Mouse (Mus musculus) left cerebral cortex, postnatal 10 days (tissue): Measurements from ENCODE around the gene Map3k20. TPM values are rescaled to one million over a fixed set of nuclear protein-coding genes. Genes with fewer than 3 reads are reported as not detected.

Experiments
- DNase-seq, 2 experiments: peaks; one replicate each; pipeline ENCODE4 v3.0.0; 2021 to 2022; ENCODE audit warnings: low spot score in 2 of 2, mixed read lengths in 1 of 2; ENCODE audit errors: extremely low spot score in 1 of 2
- intact Hi-C: fragments of 180-260 bp; cut with DNase I; formaldehyde crosslinking; loops from one replicate; pipeline ENCODE4 v1.15.1; 2025
- total RNA-seq, 2 experiments: library from RNA; stranded (reverse); gene quantifications; 2 replicates each; pipeline ENCODE4 v1.2.3; 2021

Gene Map3k20
- total RNA-seq, 2 experiments from 2014 or later, result 11.1 to 12.7 TPM

GRCm38 (mm10) chr2:72446615-72447014, 161.2 kb downstream of the Map3k20 start:
- DNase-seq, result no peak
- intact Hi-C loops, result no loop called here

- intact Hi-C loops, result no loop called here
- DNase-seq, result no peak
Observed at GRCm38 (mm10) chr2:72453563-72453962, 168.1 kb downstream of the Map3k20 start.

GRCm38 (mm10) chr2:72456189-72456588, 170.8 kb downstream of the Map3k20 start:
- DNase-seq, result no peak
- intact Hi-C loops, result no loop called here

GRCm38 (mm10) chr2:72464376-72465014, 179.1 kb downstream of the Map3k20 start:
- DNase-seq, result no peak
- intact Hi-C loops, result no loop called here

GRCm38 (mm10) chr2:72467604-72468003, 182.2 kb downstream of the Map3k20 start:
- intact Hi-C loops, result no loop called here

GRCm38 (mm10) chr2:72471415-72472070, 186.1 kb downstream of the Map3k20 start:
- DNase-seq, result no peak
- intact Hi-C loops, result no loop called here

More at GRCm38 (mm10) chr2:72467604-72468003, 182.2 kb downstream of the Map3k20 start:
- no peak for DNase-seq

- intact Hi-C loops, result no loop called here
- DNase-seq, result no peak
Observed at GRCm38 (mm10) chr2:72474531-72475287, 189.3 kb downstream of the Map3k20 start.

GRCm38 (mm10) chr2:72475423-72475796, 190.0 kb downstream of the Map3k20 start:
- intact Hi-C loops, result no loop called here
- DNase-seq, result no peak

GRCm38 (mm10) chr2:72475797-72476485, 190.5 kb downstream of the Map3k20 start, which contains the start of gene Cdca7:
TSS of gene Cdca7 (plus strand) at chr2:72476159.
- peak; percentile 25 to 72 for DNase-seq
- intact Hi-C loops, result no loop called here

- DNase-seq, result peak in 1 of 2 experiments; percentile 51
- intact Hi-C loops, result no loop called here
Observed at GRCm38 (mm10) chr2:72476486-72477211, 191.2 kb downstream of the Map3k20 start.

GRCm38 (mm10) chr2:72477221-72477620, 191.8 kb downstream of the Map3k20 start:
- no peak for DNase-seq
- intact Hi-C loops, result no loop called here

- no peak for DNase-seq
- intact Hi-C loops, result no loop called here
Observed at GRCm38 (mm10) chr2:72478176-72478575, 192.7 kb downstream of the Map3k20 start.

- intact Hi-C loops, result no loop called here
Observed at GRCm38 (mm10) chr2:72478921-72479320, 193.5 kb downstream of the Map3k20 start.

GRCm38 (mm10) chr2:72479818-72480217, 194.4 kb downstream of the Map3k20 start:
- no peak for DNase-seq
- intact Hi-C loops, result no loop called here

More at GRCm38 (mm10) chr2:72478921-72479320, 193.5 kb downstream of the Map3k20 start:
- DNase-seq, result no peak

- intact Hi-C loops, result no loop called here
Observed at GRCm38 (mm10) chr2:72491650-72492049, 206.2 kb downstream of the Map3k20 start.

More at GRCm38 (mm10) chr2:72491650-72492049, 206.2 kb downstream of the Map3k20 start:
- DNase-seq, result no peak
